Comparison of ENCODE assay signal across 22 mouse cellular contexts in the genomic region with DNA sequence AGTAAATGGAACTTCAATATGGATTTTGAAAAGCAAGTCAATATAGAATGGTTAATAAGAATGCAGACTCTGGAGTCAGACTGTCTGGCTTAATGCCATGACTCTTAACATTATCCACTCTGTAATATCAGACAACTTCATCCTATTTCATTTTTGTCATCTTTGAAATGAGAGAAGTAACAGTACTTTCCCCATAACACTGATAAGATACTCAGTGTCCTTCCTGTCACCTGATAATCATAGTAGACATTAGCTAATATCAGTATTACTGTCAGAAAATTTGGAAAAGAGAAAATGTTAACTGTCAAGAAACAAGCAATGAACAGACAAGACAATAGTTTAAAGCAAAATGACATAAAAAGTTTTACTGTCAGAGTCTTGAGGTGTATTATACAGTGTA. TPM values are rescaled to one million over a fixed set of nuclear protein-coding genes. Genes with fewer than 3 reads are reported as not detected.
DNase-seq lines count a peak whose midpoint lies in the region; TF ChIP-seq lines count a peak whose summit lies in the region.
"Had no signal": no experiment of that assay in that cellular context is flagged by ENCODE, and none has a peak within 500 bp of the region (broad histone marks: within the 10 kb centered on the region; RNA-seq: fewer than 3 reads in every experiment).

No protein-coding gene starts in this region.

- H3K4me1 ChIP-seq in MEL (ENCODE audit: control insufficient read depth in 1 of 2, insufficient read depth in 2 of 2, low read length in 2 of 2), result peaks cover 29 to 35% of the 10 kb centered on the region in 2 experiments

- TF ChIP-seq EP300 in MEL (IDR thresholded peaks at IDR 0.05; ENCODE audit: low read depth in 1 of 2, low read length in 2 of 2), result peak; percentile 77 to 87

- no peaks in the 10 kb centered on the region for H3K9me3 ChIP-seq in MEL (replicated peaks; ENCODE audit: insufficient read depth, low read length)
- H3K9me3 ChIP-seq: G1E had no signal

- peak; percentile 68 for DNase-seq in MEL (ENCODE audit: low read depth, low spot score)
- DNase-seq in right cerebral cortex, postnatal 25 days, result no peak
- DNase-seq: adrenal gland, adult 2 months; adrenal gland, adult 8-10 months; adrenal gland, postnatal 10 days; adrenal gland, postnatal 14 days; adrenal gland, postnatal 25 days; adrenal gland, postnatal 36 days; B cell, adult 2 months; cerebellum, adult 11 months; cerebellum, adult 11-12 months; cerebellum, adult 18-20 months; cerebellum, adult 2 months; cerebellum, adult 8-10 months had no signal

- H3K9ac ChIP-seq in MEL (ENCODE audit: control insufficient read depth, low read depth, low read length, poor library complexity, severe bottlenecking), result peak overlapping the region; percentile 68

- H3K4me3 ChIP-seq in MEL (ENCODE audit: control insufficient read depth in 1 of 2, insufficient read depth in 1 of 2, low read depth in 2 of 2, low read length in 2 of 2), result peak overlapping the region; percentile 37 to 51; a peak in 3 of 4 replicates

- peaks cover 25% of the 10 kb centered on the region for H3K79me2 ChIP-seq in MEL (ENCODE audit: control insufficient read depth, insufficient read depth, low read length, poor library complexity)

- no peak for TF ChIP-seq RAD21 in MEL (IDR thresholded peaks at IDR 0.05; ENCODE audit: low read depth, low read length)

- no peaks in the 10 kb centered on the region for H3K27me3 ChIP-seq in MEL (ENCODE audit: control insufficient read depth in 1 of 2, insufficient read depth in 2 of 2, low read length in 2 of 2)
- H3K27me3 ChIP-seq: CH12.LX, Patski had no signal

- peaks cover 0 to 29% of the 10 kb centered on the region in 2 experiments; a peak in 2 of 4 replicates for H3K36me3 ChIP-seq in MEL (ENCODE audit: control insufficient read depth in 1 of 2, insufficient read depth in 2 of 2, low read length in 2 of 2)
- H3K36me3 ChIP-seq: G1E had no signal

- no peak; a peak in 1 of 4 replicates for TF ChIP-seq POLR2A in MEL (IDR thresholded peaks at IDR 0.05; ENCODE audit: control insufficient read depth in 1 of 2, insufficient read depth in 1 of 2, low read depth in 1 of 2, low read length in 2 of 2, poor library complexity in 1 of 2)

- peak overlapping the region; percentile 91 for H3K27ac ChIP-seq in MEL (ENCODE audit: control insufficient read depth, low read depth, low read length)

- no peak for TF ChIP-seq CTCF in MEL (IDR thresholded peaks at IDR 0.05 in 2 of 3, conservative IDR thresholded peaks at IDR 0.05 in 1 of 3; ENCODE audit: control insufficient read depth in 1 of 3, insufficient read depth in 1 of 3, low read depth in 2 of 3, low read length in 3 of 3, poor library complexity in 1 of 3, severe bottlenecking in 1 of 3)

TF ChIP-seq in MEL, 35 proteins besides CTCF, POLR2A, EP300 and RAD21:
- TF ChIP-seq USF1 (IDR thresholded peaks at IDR 0.05; ENCODE audit: low read depth, low read length), result peak; percentile 72
- no peak for TF ChIP-seq MEF2A (IDR thresholded peaks at IDR 0.05; ENCODE audit: extremely low read depth, insufficient replicate concordance, low read depth, low read length, poor library complexity, severe bottlenecking)
- no peak for TF ChIP-seq KAT2A (conservative IDR thresholded peaks at IDR 0.05; ENCODE audit: low read depth, low read length)
- peak; percentile 87 for TF ChIP-seq SIN3A (IDR thresholded peaks at IDR 0.05; ENCODE audit: low read length)
- TF ChIP-seq POLR2AphosphoS2 (IDR thresholded peaks at IDR 0.05; ENCODE audit: low read length), result no peak
- TF ChIP-seq MAFK (IDR thresholded peaks at IDR 0.05; ENCODE audit: borderline replicate concordance, low read depth, low read length), result no peak; the same call in 1 of the 2 replicates
- no peak for TF ChIP-seq ZNF384 (IDR thresholded peaks at IDR 0.05; ENCODE audit: low read depth, low read length)
- no peak for TF ChIP-seq GABPA (IDR thresholded peaks at IDR 0.05; ENCODE audit: low read depth, low read length)
- TF ChIP-seq POLR2AphosphoS5 (IDR thresholded peaks at IDR 0.05; ENCODE audit: borderline replicate concordance, low read depth, low read length), result no peak
- peak; percentile 90 for TF ChIP-seq GATA1 (IDR thresholded peaks at IDR 0.05; ENCODE audit: low read depth, low read length)
- no peak for TF ChIP-seq MYC (IDR thresholded peaks at IDR 0.05; ENCODE audit: low read depth, low read length)
- no peak for TF ChIP-seq TAL1 (IDR thresholded peaks at IDR 0.05; ENCODE audit: low read length)
- TF ChIP-seq ELF1 (IDR thresholded peaks at IDR 0.05; ENCODE audit: low read depth, low read length), result no peak
- TF ChIP-seq CHD1 (IDR thresholded peaks at IDR 0.05; ENCODE audit: low read depth, low read length), result no peak
- TF ChIP-seq HCFC1 (IDR thresholded peaks at IDR 0.05; ENCODE audit: low read depth, low read length), result peak; percentile 50; the same call in 1 of the 2 replicates
- peak; percentile 43 for TF ChIP-seq TCF12 (IDR thresholded peaks at IDR 0.05; ENCODE audit: low read depth, low read length)
- TF ChIP-seq MXI1 (IDR thresholded peaks at IDR 0.05; ENCODE audit: low read depth, low read length), result peak; percentile 39; the same call in 1 of the 2 replicates
- no peak for TF ChIP-seq TBP (IDR thresholded peaks at IDR 0.05; ENCODE audit: low read depth, low read length)
- TF ChIP-seq BHLHE40 (IDR thresholded peaks at IDR 0.05; ENCODE audit: borderline replicate concordance, low read depth, low read length), result peak; percentile 57; the same call in 1 of the 2 replicates
- no peak for TF ChIP-seq USF2 (IDR thresholded peaks at IDR 0.05; ENCODE audit: borderline replicate concordance in 1 of 2, insufficient read depth in 1 of 2, low read depth in 1 of 2, low read length in 2 of 2)
- TF ChIP-seq ZMIZ1 (IDR thresholded peaks at IDR 0.05; ENCODE audit: low read depth, low read length), result no peak
- no peak for TF ChIP-seq MAX (IDR thresholded peaks at IDR 0.05; ENCODE audit: low read length)
- no peak for TF ChIP-seq E2F4 (IDR thresholded peaks at IDR 0.05; ENCODE audit: borderline replicate concordance, low read depth, low read length)
- TF ChIP-seq JUND (IDR thresholded peaks at IDR 0.05; ENCODE audit: low read depth, low read length), result no peak
- no peak for TF ChIP-seq ZKSCAN1 (IDR thresholded peaks at IDR 0.05; ENCODE audit: low read depth, low read length)
- TF ChIP-seq CHD2 (IDR thresholded peaks at IDR 0.05; ENCODE audit: low read length), result no peak
- TF ChIP-seq RCOR1 (IDR thresholded peaks at IDR 0.05; ENCODE audit: low read depth, low read length), result peak; percentile 48; the same call in 1 of the 2 replicates
- TF ChIP-seq MYB (IDR thresholded peaks at IDR 0.05; ENCODE audit: low read depth, low read length), result no peak
- TF ChIP-seq UBTF (IDR thresholded peaks at IDR 0.05; ENCODE audit: borderline replicate concordance, insufficient read depth, low read depth, low read length), result no peak
- TF ChIP-seq ZC3H11A (IDR thresholded peaks at IDR 0.05; ENCODE audit: low read depth, low read length), result no peak
- no peak for TF ChIP-seq MAZ (IDR thresholded peaks at IDR 0.05; ENCODE audit: low read depth, low read length)
- no peak for TF ChIP-seq SMC3 (IDR thresholded peaks at IDR 0.05; ENCODE audit: low read depth, low read length)
- TF ChIP-seq NELFE (IDR thresholded peaks at IDR 0.05; ENCODE audit: low read depth, low read length), result no peak
- peak; percentile 96 for TF ChIP-seq ETS1 (IDR thresholded peaks at IDR 0.05; ENCODE audit: low read depth, low read length)
- TF ChIP-seq NRF1 (IDR thresholded peaks at IDR 0.05; ENCODE audit: insufficient read depth, low read depth, low read length, poor library complexity, severe bottlenecking), result no peak

RNA-seq across cellular contexts. Expression of gene Gm49336, which starts 3.5 kb away (rescaled TPM):
- total RNA-seq in MEL (2012; rRNA removed), result 75.6 and 87.9 TPM in 2 replicates
- 10 to 100 TPM; 37.1 to 59.9 TPM for polyA plus RNA-seq in MEL (2012; ENCODE audit: insufficient read depth in 1 of 2, insufficient read length in 2 of 2, low read depth in 1 of 2, low replicate concordance in 2 of 2, missing spikeins in 1 of 2)

RNA-seq across cellular contexts. Expression of gene Nupl1, which starts 3.5 kb away (rescaled TPM):
- total RNA-seq in MEL (2012; rRNA removed), result not detected in 2 replicates
- polyA plus RNA-seq in MEL (2012; ENCODE audit: insufficient read depth in 1 of 2, insufficient read length in 2 of 2, low read depth in 1 of 2, low replicate concordance in 2 of 2, missing spikeins in 1 of 2), result not detected
- total RNA-seq: adrenal gland, adult 18-20 months; adrenal gland, adult 2 months; adrenal gland, postnatal 10 days; adrenal gland, postnatal 14 days; adrenal gland, postnatal 25 days; adrenal gland, postnatal 36 days; adrenal gland, postnatal 4 days; CH12.LX; ES-E14 had no signal
- polyA plus RNA-seq: adrenal gland, adult 2 months; brain, embryonic 14.5 days; C2C12; cerebellum, adult 2 months; G1E; Patski had no signal

RNA-seq across cellular contexts. Expression of gene Mtmr6, which starts 10.3 kb away (rescaled TPM):
- 29.1 and 32.5 TPM in 2 replicates for total RNA-seq in MEL (2012; rRNA removed)
- polyA plus RNA-seq in MEL (2012; ENCODE audit: insufficient read depth in 1 of 2, insufficient read length in 2 of 2, low read depth in 1 of 2, low replicate concordance in 2 of 2, missing spikeins in 1 of 2), result 10 to 100 TPM in 1 of 2 experiments, not detected in 1; 21.3 TPM

RNA-seq across cellular contexts. Expression of gene Atp8a2, which starts 57.8 kb away (rescaled TPM):
- total RNA-seq in MEL (2012; rRNA removed), result 0.16 and 0.39 TPM in 2 replicates
- under 1 TPM in 1 of 2 experiments, not detected in 1; 0.29 TPM for polyA plus RNA-seq in MEL (2012; ENCODE audit: insufficient read depth in 1 of 2, insufficient read length in 2 of 2, low read depth in 1 of 2, low replicate concordance in 2 of 2, missing spikeins in 1 of 2)
- polyA plus RNA-seq: G1E, Patski had no signal
